Mouse (Mus musculus) embryonic facial prominence, embryonic 13.5 days (tissue): Measurements from ENCODE around the gene Aip. TPM values are rescaled to one million over a fixed set of nuclear protein-coding genes. Genes with fewer than 3 reads are reported as not detected.

Experiments
- ATAC-seq: fragments of 200-750 bp; cut with Nextera tagmentation; 2 replicates; pipeline ENCODE4 v1.8.0; 2017; ENCODE audit warnings: low read depth; ENCODE audit not compliant: insufficient number of reproducible peaks, insufficient read depth, low FRiP score, low TSS enrichment
- H3K27ac ChIP-seq: fragments of 300-500 bp; sonication (generic); 2 replicates; pipeline ENCODE4 v1.5.1; 2015; ENCODE audit warnings: moderate library complexity, mild to moderate bottlenecking, inconsistent platforms
- H3K27me3 ChIP-seq: fragments of 300-500 bp; sonication (generic); 2 replicates; pipeline ENCODE4 v1.6.1; 2015; ENCODE audit warnings: mild to moderate bottlenecking, inconsistent platforms
- H3K36me3 ChIP-seq: fragments of 300-500 bp; sonication (generic); 2 replicates; pipeline ENCODE4 v1.6.1; 2015; ENCODE audit warnings: mild to moderate bottlenecking, inconsistent platforms
- H3K4me1 ChIP-seq: fragments of 300-500 bp; sonication (generic); 2 replicates; pipeline ENCODE4 v1.6.1; 2015; ENCODE audit warnings: inconsistent platforms
- H3K4me2 ChIP-seq: fragments of 300-500 bp; sonication (generic); 2 replicates; pipeline ENCODE4 v1.6.1; 2015; ENCODE audit warnings: moderate library complexity, mild to moderate bottlenecking, inconsistent platforms
- H3K4me3 ChIP-seq: fragments of 300-500 bp; sonication (generic); 2 replicates; pipeline ENCODE4 v1.5.1; 2015; ENCODE audit warnings: mild to moderate bottlenecking, inconsistent platforms
- H3K9ac ChIP-seq: fragments of 300-500 bp; sonication (generic); 2 replicates; pipeline ENCODE4 v1.6.1; 2015; ENCODE audit warnings: mild to moderate bottlenecking, inconsistent platforms
- H3K9me3 ChIP-seq: fragments of 300-500 bp; sonication (generic); 2 replicates; pipeline ENCODE4 v1.6.1; 2016; ENCODE audit warnings: inconsistent platforms
- WGBS: fragments of 180-500 bp; shearing (Covaris S2); methylation state at CpG from one replicate; pipeline ENCODE4 v1.1.7; 2015; ENCODE audit warnings: mixed read lengths; 5-methylcytosine and 5-hydroxymethylcytosine counted together
- polyA plus RNA-seq: library from polyadenylated mRNA; unstranded; fragments of >200 nt; fragmentation: Nextera tagmentation; extraction: Ambion mirVana; gene quantifications from 2 replicates; pipeline ENCODE4 v1.2.1, GENCODE M21; 2015

Aip gene
- polyA plus RNA-seq, 1 experiment from 2014 or later = 107 TPM

DNA sequence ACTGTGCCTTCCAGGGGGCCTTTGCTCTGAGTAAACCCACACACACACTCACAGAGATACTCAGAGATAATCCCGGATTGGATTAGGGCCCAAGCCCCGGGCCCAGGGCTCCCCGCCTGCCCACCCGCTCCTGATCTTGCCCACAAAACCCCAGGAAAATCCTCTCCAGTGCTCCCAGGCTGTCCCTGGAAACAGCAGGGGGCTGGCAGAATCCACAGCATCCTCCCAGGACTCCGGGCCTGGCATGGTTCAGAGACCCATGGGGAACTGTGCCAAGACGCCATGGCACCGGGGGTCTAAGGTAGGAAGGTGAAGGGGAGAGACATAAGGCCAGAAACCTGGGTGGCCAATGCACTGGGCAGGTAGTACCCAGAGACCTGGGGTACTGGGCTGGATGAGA is 42.3 kb downstream of the Aip start:
- Histone ChIP-seq H3K4me3 (no peak overlapping the region), H3K4me1 (0 out of 2 replicates have a peak, but pooled peaks cover 3% of the 10 kb centered on the region), H3K9ac (0 out of 2 replicates have a peak overlapping the region, but pooled peaks have one; percentile 32), H3K9me3 (no peaks in the 10 kb centered on the region), H3K36me3 (no peaks in the 10 kb centered on the region), H3K27ac (no peak overlapping the region), H3K4me2 (no peak overlapping the region), H3K27me3 (0 out of 2 replicates have a peak, but pooled peaks cover 7% of the 10 kb centered on the region)
- ATAC-seq = no peak
- 78% methylated on average over 7 of the region's 7 CpGs for WGBS

DNA sequence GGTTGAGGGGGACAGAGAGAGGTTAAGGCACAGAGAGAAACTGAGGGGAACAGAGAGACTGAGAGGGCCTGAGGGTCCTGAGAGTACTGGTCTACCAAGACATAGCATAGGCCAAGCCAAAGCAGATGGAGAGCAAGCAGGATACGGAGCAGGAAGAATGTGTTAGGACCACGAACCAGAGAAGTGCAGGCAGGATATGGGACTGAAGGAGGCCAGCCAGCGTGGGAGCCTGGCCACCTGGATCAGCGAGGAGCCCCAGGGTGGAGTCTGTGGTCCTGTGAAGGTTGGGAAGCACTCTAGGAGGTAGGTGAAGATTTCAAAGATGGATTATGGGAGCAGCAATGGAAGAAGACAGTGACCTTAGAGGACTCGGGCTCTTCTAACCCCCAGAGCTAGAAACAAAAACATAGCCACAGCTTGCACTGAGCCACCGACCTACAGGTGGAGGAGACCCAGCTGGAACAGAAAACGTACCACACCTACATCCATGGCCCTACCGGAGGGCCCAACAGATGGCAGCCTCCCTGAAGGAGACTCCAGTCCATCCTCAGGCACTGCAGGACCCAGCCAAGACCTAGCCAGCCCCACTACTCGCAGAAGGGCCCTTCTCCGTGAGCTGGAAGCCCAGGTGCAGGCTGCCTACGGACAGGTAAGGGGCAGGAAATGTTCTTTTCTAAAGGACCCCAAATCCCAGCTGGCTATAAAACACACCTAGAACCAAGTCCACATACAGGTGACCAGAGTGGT is 43.3 kb downstream of the Aip start:
- WGBS = 77% methylated on average over 11 of the region's 11 CpGs

DNA sequence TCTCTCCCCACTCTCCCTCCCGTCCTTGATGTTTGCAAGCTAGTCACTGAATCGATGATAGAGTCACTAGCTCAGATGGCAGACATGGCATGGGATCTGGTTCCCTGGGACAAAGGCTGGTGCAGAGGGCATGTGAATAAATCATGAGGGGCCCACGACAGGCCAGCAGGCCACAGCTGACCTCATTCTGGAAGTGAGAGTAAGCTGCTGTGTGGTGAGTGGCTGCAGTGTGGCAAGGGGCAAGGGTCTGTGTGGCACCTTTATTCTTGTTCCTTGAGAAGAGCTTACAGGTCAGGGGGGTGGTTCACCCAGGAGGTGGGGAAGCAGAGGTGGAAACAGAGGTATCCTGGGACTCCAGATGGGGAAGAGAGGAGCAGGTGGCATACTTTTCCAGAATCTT is 44.3 kb downstream of the Aip start, which contains the start of gene Cabp2:
Cabp2 (plus strand) TSS at position 185 of the 400 bp plus-strand sequence.
- Histone ChIP-seq H3K4me1 (0 out of 2 replicates have a peak, but pooled peaks cover 3% of the 10 kb centered on the region), H3K27me3 (0 out of 2 replicates have a peak, but pooled peaks cover 7% of the 10 kb centered on the region), H3K9me3 (no peaks in the 10 kb centered on the region), H3K27ac (no peak within 1 kb of the TSS), H3K9ac (no peak within 1 kb of the TSS), H3K4me2 (no peak within 1 kb of the TSS), H3K4me3 (no peak within 1 kb of the TSS), H3K36me3 (no peaks in the 10 kb centered on the region)
- WGBS = 70% methylated on average over 3 of the region's 3 CpGs
- no peak for ATAC-seq

More for the DNA sequence above, 43.3 kb downstream of the Aip start:
- 0 out of 2 replicates have a peak, but pooled peaks cover 7% of the 10 kb centered on the region for H3K27me3 ChIP-seq
- no peaks in the 10 kb centered on the region for H3K9me3 ChIP-seq
- no peaks in the 10 kb centered on the region for H3K36me3 ChIP-seq
- H3K9ac ChIP-seq = no peak overlapping the region
- ATAC-seq = no peak
- H3K4me2 ChIP-seq = no peak overlapping the region
- no peak overlapping the region for H3K27ac ChIP-seq
- H3K4me1 ChIP-seq = 0 out of 2 replicates have a peak, but pooled peaks cover 3% of the 10 kb centered on the region
- H3K4me3 ChIP-seq = no peak overlapping the region

DNA sequence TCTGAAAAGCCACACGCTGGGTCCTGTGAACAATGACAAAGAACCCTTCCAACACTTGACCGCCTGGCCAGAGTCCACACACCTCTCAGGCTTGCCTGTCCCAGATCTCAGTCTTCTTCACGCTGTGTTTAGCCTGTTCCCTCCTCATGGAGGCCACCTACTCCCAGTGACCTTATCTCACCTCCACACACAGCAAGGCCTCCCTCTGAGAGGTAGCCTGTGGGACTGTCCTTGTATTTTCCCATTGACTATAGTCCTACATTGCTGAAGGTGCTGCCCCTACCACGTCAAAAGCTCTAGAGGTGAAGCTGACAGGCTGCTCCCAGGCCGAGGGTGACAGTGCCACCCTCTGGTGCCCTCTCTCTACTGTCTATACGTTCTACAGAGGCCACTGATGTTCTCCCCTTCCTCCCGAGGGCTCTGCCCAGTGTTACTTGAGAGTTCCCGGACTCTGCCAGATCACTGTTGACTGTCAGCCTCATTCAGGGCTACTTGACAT is 45.1 kb downstream of the Aip start:
- no peak overlapping the region for H3K4me2 ChIP-seq
- 0 out of 2 replicates have a peak, but pooled peaks cover 3% of the 10 kb centered on the region for H3K4me1 ChIP-seq
- 67% methylated on average over 8 of the region's 8 CpGs for WGBS
- 0 out of 2 replicates have a peak, but pooled peaks cover 7% of the 10 kb centered on the region for H3K27me3 ChIP-seq
- H3K36me3 ChIP-seq = no peaks in the 10 kb centered on the region
- no peak for ATAC-seq
- H3K4me3 ChIP-seq = no peak overlapping the region
- H3K9ac ChIP-seq = no peak overlapping the region
- H3K9me3 ChIP-seq = no peaks in the 10 kb centered on the region
- no peak overlapping the region for H3K27ac ChIP-seq

DNA sequence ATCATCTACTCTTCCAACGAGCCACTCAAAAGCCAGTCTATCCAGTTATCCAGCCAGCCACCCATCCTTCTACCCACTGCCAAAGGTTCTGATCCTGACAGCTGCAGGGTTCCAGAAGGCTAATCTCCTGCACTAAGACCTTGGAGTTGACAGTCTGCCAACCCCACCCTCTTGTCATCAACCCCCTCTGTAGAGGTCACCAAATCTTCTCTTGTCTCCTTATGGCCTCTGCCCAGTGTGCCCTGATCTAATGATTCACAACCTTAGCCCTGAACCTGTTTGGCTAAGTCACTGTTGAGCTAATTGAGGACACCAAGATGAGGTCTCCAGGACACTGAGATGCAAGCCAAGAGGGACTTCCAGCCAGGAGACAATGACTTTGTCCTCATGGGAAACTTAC is 46.1 kb downstream of the Aip start:
- 69% methylated on average over 1 of the region's 1 CpGs for WGBS
- Histone ChIP-seq H3K4me1 (0 out of 2 replicates have a peak, but pooled peaks cover 3% of the 10 kb centered on the region), H3K9me3 (no peaks in the 10 kb centered on the region), H3K9ac (no peak overlapping the region), H3K36me3 (no peaks in the 10 kb centered on the region), H3K4me3 (no peak overlapping the region), H3K27ac (no peak overlapping the region), H3K27me3 (0 out of 2 replicates have a peak, but pooled peaks cover 6% of the 10 kb centered on the region), H3K4me2 (no peak overlapping the region)
- ATAC-seq = no peak

DNA sequence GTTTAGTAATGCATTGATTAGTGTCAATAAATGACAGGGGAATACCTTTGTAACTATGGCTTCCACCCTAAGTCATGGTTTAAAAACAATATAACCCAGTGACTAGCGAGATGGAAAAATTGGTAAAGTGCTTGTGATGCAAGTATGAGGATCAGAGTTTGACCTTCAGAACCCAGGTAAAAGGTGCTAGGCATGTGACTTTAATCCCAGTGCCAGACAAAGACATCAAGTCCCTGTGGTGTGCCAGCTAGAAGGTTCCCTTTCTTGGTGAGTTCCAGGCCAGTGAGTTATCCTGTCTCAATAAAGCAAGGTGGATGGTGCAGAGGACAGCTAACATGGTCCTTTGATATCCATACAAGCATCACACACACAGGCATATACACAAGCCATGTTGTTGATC is 50.1 kb downstream of the Aip start:
- no peak overlapping the region for H3K4me2 ChIP-seq
- no peak overlapping the region for H3K9ac ChIP-seq
- no peaks in the 10 kb centered on the region for H3K9me3 ChIP-seq
- H3K36me3 ChIP-seq = no peaks in the 10 kb centered on the region
- no peaks in the 10 kb centered on the region for H3K27me3 ChIP-seq
- no peak overlapping the region for H3K27ac ChIP-seq
- WGBS = 83% methylated on average over 1 of the region's 1 CpGs
- ATAC-seq = no peak
- no peaks in the 10 kb centered on the region for H3K4me1 ChIP-seq
- H3K4me3 ChIP-seq = no peak overlapping the region

DNA sequence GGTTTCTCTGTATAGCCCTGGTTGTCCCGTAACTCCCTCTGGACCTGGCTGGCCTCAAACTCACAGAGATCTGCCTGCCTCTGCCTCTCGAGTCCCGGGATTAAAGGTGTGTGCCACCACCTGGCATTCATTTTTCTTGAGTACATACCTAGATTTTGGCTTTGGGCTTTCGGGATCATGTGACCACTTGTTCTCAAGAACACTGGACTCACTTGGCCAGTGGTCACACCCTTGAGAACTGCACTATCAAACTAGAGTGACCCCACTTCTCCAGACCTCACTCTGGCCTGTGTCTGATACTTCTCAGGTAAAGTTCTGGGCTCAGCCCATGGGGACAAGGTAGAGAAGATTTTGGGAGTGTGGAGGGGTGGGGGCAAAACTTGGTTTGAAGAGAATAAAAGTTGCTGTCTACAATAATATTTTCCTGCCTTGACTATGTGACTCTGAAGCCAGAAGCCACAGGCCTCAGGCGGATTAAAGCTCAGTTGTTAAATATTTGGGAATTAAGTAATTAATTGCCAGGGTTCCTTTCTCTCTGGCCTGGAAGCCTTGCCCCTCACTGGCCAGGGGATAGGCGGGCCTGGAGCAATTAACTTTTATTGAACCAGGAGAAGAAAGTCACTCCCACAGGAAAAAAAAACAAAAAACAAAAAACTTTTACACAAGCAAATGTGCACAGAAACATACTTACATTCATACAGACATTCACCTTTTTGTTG is 52.8 kb downstream of the Aip start:
- no peak overlapping the region for H3K4me2 ChIP-seq
- no peak overlapping the region for H3K27ac ChIP-seq
- no peak overlapping the region for H3K9ac ChIP-seq
- no peaks in the 10 kb centered on the region for H3K9me3 ChIP-seq
- H3K4me3 ChIP-seq = no peak overlapping the region
- no peaks in the 10 kb centered on the region for H3K36me3 ChIP-seq
- no peak for ATAC-seq
- whole genome bisulfite sequencing = 78% methylated on average over 6 of the region's 6 CpGs
- no peaks in the 10 kb centered on the region for H3K4me1 ChIP-seq
- no peaks in the 10 kb centered on the region; the same call in 1 of the 2 replicates for H3K27me3 ChIP-seq

DNA sequence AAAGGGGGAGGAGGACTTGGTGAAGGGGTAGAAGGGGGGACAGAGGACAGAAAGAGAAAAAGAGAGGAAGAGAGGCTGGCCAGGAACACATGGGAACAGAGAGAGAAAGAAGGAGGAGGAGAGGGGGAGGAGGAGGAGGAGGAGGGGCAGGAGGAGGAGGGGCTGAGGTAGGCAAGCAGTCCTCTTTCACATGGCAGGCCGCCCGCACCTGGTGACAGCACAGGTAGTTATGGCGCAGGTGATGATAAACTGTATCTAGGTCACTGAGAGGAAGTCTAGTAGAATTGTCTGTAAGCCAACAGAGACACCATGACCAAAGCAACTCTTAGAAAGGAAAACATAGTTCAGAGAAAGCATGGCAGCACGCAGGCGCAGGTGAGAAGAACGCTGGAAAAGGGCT is 54.3 kb downstream of the Aip start:
- H3K9ac ChIP-seq = no peak overlapping the region
- no peak overlapping the region for H3K4me2 ChIP-seq
- H3K36me3 ChIP-seq = no peaks in the 10 kb centered on the region
- H3K27me3 ChIP-seq = no peaks in the 10 kb centered on the region; the same call in 1 of the 2 replicates
- no peak overlapping the region for H3K27ac ChIP-seq
- H3K4me3 ChIP-seq = no peak overlapping the region
- WGBS = 92% methylated on average over 6 of the region's 6 CpGs
- H3K9me3 ChIP-seq = no peaks in the 10 kb centered on the region
- no peak for ATAC-seq
- no peaks in the 10 kb centered on the region for H3K4me1 ChIP-seq

DNA sequence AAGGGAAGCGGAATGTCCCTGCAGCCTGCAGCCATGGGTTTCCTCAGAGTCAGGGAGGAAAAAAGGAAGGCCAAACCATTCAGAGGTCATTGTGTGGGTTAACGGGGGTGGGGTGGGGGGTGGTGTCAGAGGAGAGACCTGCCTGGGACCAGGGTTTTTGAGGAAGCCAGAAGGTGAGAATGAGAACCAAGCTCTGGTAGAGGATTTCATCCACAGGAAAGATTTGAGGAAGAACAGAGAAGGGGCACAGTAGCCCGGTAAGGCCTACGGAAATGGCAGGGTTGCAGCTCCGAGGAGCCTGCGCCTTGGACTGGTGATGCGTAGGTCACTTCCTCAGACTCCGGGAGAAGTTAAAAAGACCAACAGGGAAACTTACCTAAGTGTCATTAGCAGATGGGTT is 54.9 kb downstream of the Aip start:
- no peak overlapping the region for H3K27ac ChIP-seq
- H3K4me2 ChIP-seq = no peak overlapping the region
- no peaks in the 10 kb centered on the region for H3K36me3 ChIP-seq
- H3K9me3 ChIP-seq = no peaks in the 10 kb centered on the region
- no peaks in the 10 kb centered on the region for H3K4me1 ChIP-seq
- 77% methylated on average over 8 of the region's 8 CpGs for WGBS
- H3K4me3 ChIP-seq = no peak overlapping the region
- no peaks in the 10 kb centered on the region; the same call in 1 of the 2 replicates for H3K27me3 ChIP-seq
- no peak for ATAC-seq
- no peak overlapping the region for H3K9ac ChIP-seq

DNA sequence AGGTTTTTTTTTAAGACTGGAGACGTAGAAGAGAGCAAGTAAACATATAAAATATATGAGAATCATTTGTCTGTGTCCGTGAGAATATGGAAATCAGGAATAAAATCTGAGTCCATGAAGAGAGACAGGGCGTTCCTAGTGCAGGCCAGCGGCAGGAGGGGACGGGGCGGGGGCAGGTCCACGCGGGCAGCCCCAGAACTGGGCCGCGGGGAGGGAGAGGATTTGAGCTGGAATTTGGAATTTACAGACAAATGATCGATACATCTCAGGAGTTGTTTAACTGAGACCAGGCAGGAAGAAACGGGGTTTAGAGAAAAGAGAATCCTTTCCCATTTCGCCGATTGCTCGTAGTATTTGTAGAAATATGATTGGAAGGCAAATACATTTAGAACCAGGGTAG is 55.3 kb downstream of the Aip start:
- ATAC-seq = no peak

DNA sequence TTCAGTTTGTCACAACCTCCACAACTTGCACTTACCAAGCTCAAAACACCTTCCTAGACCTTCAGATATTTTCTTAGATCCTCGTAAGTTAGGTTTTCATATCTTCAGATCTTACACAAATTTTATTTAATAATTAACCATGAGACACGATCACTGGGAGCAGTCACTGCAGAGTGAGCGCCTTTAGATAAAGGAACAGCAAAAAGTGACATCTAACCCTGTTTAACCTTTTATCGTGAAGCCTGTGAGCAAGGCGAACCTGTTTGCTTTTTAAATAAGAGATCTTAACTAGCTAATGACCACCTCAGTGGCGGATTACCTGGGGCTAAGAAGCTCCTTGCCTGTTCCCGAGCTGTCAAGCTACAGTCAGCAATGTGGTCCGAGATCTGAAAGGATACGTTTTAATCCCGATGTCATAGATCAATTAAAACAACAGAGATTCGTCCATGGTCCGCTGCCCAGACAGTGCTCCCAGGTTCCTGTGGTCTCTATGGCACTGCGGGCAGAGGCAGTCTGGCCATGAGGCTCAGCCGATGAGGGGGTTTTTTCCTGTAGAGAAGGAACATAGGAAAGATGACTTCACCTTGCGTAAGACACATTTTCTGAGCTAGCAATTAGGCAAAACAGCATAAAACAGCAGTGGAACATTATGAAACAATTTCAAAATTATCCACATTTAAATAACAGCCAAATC is 56.8 kb downstream of the Aip start:
- Histone ChIP-seq H3K4me2 (no peak overlapping the region), H3K4me1 (no peaks in the 10 kb centered on the region), H3K27ac (no peak overlapping the region), H3K9me3 (no peaks in the 10 kb centered on the region), H3K27me3 (no peaks in the 10 kb centered on the region; the same call in 1 of the 2 replicates), H3K36me3 (no peaks in the 10 kb centered on the region), H3K4me3 (no peak overlapping the region), H3K9ac (no peak overlapping the region)
- no peak for ATAC-seq
- 56% methylated on average over 15 of the region's 15 CpGs for WGBS

More for the DNA sequence above, 55.3 kb downstream of the Aip start:
- Histone ChIP-seq H3K9me3 (no peaks in the 10 kb centered on the region), H3K27me3 (no peaks in the 10 kb centered on the region; the same call in 1 of the 2 replicates), H3K4me3 (no peak overlapping the region), H3K36me3 (no peaks in the 10 kb centered on the region), H3K4me1 (no peaks in the 10 kb centered on the region), H3K27ac (no peak overlapping the region), H3K9ac (no peak overlapping the region), H3K4me2 (no peak overlapping the region)
- WGBS = 70% methylated on average over 15 of the region's 15 CpGs
